Mouse (Mus musculus) adrenal gland (tissue): ENCODE data around the gene Mapk6.
"Not testable (repeated sequence)": the region's sequence is repeated elsewhere in the genome, so short reads cannot be mapped to it uniquely, and the experiment has no call there.

ENCODE experiments used
- intact Hi-C: fragments of 180-260 bp; cut with DNase I; formaldehyde crosslinking; loops from one replicate; pipeline ENCODE4 v1.15.1; 2025

Mapk6 gene

DNA sequence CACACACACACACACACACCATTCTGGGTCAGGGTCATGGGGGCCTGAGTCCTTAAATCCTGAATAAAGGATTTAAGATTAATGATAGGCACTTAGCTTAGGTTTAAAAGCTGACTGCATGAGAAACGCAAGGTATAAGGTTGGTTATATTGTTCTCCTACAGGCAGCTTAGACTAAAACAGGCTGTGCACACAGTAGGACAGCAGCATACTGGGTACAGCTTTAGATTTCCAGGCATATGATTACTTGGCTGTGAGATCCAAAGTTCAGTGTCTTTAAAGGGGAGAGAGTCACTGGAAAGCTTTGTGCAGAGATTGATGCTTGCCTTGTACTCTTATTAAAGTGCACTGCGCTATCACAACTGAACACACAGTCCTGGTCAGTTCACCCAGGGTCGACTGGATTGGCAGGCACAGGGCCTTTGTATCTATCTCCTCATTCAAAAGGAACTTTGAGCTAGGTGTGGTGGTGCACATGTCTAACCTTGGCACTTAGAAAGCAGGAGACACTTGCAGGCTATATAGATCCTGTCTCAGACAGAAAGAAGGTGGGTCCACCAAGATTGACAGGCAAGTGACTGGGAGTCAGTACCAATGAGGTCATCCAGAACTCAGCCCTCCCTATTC, 25.4 kb downstream of the Mapk6 start:
- intact Hi-C loops = no loop called here

- intact Hi-C loops = no loop called here
Observed at GRCm38 (mm10) chr9:75383785-75384184, 26.0 kb downstream of the Mapk6 start.

DNA sequence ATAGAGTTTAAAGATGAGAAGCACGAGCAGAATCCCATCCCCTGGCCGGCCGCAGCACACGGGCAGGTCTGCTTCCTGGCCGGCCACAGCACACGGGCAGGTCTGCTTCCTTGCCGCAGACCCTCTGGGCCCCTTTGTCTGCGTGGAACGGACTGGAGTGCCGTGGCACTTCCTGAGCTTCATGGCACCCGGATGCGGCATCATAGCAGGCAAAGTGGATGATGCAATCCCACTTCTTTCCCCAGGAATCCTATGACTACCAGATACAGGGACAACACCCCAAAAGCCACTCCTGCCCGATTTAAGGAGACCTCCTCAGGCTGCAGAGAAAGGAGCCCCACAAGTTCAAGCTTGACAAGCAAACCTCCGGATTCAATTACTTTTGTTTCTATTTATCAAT, 27.0 kb downstream of the Mapk6 start:
- intact Hi-C loops = no loop called here

DNA sequence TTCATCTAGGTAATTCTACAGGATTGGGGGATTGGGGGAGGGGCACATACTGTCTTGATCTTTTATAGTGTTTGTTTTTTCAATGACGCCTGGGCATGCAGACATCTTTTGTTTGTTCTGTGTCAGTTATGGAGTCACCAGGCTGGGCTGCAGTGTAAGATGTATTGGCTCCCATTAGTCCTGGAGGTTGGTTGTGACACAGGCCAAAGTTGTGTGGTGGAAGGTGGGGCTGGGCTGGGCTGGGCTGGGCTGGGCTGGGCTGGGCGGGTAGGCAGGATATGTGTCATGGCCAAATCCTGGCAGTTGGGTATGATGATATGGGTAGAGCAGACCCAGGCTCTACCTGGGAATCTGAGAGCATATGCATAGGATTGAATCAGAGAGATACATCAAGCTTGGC, 31.0 kb downstream of the Mapk6 start:
- intact Hi-C loops = no loop called here

DNA sequence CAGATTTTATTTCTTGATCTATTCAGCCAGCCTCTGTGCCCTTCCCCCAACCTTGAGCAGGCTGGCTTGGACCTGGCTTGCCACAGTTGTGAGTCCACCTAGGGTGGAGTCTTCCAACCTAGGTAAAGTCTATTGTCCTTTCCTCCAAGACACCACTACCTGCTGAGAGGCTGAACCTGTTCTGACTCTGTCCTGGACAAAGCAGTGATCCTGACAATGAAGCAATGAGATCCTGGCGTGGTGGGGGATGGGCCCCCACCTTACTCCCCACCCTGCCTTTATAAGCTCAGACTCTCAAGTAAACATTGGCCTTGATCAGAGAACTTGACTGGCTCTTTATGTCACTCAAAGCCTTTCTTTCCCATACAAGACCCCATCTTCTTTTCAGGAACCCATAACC, 33.4 kb downstream of the Mapk6 start:
- intact Hi-C loops = no loop called here

DNA sequence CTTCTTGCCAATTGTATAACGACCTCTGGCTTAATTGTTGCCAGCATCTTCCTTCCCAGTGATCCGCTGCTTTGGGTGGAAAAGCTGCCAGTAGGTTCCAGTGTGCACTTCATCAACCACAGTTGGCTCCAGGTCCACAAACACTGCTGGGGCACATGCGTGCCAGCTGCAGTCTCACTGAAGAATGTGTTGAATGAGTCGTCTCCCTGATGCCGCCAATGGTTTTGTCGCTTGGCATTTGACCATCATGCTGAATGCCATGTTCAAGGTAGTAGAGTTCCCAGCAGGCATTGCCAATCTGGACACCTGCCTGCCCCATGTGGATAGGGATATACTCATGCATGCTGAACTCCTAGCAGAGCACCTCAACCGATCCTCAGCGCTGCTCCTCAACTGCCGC, 34.2 kb downstream of the Mapk6 start:
- intact Hi-C loops = no loop called here

DNA sequence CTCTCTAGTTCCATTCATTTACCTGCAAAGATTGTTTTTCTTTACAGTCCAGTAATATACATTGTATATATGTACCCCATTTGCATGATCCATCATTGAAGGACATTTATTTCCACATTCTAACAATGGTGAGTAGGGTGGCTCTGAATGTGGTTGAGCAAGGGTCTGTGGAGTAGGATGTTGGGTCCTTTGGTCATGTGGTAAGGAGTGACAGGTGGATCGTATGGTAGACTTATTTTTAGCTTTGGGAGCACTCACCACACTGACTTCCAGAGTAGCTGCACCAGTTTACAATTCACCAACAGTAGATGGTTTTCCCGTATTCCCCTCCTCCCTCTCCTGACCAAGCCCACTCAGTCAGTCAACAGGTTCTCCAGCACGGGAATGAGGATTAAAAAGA, 41.0 kb downstream of the Mapk6 start:
- intact Hi-C loops = no loop called here

GRCm38 (mm10) chr9:75366191-75366590, 43.6 kb downstream of the Mapk6 start:
- intact Hi-C loops = no loop called here

- intact Hi-C loops = no loop called here
Observed at GRCm38 (mm10) chr9:75365195-75365594, 44.6 kb downstream of the Mapk6 start.

DNA sequence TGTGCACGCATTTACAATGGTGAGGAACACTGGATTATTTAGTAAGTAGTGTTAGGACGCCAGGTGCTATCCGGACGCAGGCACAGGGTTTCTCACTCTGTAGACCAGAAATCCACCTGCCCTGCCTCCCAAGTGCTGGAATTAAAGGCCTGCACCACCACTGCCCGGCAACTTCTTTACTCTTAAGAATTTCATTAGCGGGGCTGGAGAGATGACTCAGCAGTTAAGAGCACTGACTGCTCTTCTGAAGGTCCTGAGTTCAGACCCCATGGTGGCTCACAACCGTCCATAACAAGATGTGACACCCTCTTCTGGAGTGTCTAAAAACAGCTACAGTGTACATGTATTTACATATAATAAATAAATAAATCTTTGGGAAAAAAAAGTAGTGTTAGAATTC, 46.1 kb downstream of the Mapk6 start:
- intact Hi-C loops = not testable (repeated sequence)

DNA sequence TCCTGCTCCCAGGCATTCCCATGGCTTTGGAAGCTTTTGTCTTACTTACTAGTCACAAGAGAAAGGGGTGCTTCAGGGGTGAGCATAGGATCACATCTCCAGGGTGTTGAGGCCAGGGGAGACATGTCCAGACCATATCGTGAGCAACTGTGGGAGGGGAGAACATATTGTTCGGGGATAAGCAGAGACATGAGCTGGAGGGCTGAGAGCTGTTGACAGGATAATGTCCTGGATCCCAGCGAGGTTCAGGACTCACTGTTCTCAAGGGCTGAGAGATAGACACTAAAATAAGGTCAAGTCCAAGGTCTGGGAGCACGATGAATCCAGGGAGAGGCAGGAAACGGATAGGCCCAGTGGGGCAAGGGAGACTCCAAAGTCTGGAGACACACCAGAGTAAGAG, 46.8 kb downstream of the Mapk6 start:
- intact Hi-C loops = no loop called here

DNA sequence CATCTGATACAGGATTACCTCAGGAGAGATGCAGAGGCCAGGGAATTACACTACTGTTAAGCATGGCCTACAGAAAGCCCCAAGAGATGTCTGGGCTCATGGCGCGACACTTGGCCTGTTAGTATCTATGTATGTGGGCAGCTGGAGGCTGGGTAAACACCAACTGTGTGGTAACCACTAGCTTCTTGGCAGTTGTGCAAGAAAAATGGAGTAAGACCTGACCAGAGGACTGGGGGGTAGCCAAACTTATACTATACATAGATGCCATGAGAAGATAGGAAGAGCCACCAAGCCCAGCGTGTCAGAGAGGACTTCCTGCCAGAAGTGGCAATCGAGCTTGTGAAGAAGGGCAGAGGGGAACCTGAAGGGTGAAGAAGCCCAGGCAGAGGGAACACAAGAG, 47.6 kb downstream of the Mapk6 start:
- intact Hi-C loops = no loop called here

GRCm38 (mm10) chr9:75361699-75362098, 48.1 kb downstream of the Mapk6 start:
- intact Hi-C loops = loop anchor here (2.0 kb wide), 1 partner anchor 73 kb away; no protein-coding TSS in a partner anchor

DNA sequence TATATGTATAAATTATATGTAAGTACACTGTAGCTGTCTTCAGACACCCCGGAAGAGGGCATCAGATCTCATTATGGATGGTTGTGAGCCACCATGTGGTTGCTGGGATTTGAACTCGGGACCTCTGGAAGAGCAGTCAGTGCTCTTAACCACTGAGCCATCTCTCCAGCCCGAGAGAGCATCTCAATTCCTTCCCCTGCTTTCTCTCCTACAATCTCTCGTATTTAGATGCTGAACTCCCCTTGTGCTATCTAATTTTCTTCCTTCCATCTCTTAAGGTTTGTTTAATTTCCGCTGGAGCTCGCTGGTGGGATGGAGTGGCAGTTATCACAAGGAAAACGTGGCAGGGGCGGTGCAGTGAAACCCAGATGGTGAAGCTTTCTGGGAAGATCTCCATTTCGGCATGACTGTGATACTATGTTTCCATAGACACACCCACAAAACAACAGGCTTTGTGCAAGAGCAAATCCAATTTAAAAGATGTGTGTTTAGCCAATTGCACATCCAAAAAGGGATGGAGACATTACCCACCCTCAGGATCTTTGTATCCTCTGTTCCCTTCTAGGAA, 52.6 kb downstream of the Mapk6 start:
- intact Hi-C loops = no loop called here

DNA sequence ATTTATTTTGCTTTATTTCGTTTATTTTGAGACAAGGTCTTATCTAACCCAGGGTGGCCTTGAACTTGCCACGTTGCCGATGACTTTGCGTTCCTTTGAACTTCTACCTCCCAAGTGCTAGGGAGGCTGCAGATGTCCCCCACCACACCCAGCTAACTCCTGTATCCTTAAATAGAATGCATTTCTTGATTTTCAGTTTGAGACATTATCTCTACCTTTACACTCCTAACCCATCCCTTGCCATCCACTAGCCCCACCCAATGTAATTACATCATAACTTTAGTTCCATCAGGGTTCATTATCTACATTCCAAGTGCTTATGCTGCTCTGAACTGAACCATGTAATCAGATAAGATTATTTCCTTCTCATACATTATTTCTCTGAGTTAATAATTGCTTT, 54.0 kb downstream of the Mapk6 start:
- intact Hi-C loops = no loop called here

- intact Hi-C loops = no loop called here
Observed at GRCm38 (mm10) chr9:75353094-75353493, 56.7 kb downstream of the Mapk6 start.

- intact Hi-C loops = no loop called here
Observed at GRCm38 (mm10) chr9:75348641-75349040, 61.2 kb downstream of the Mapk6 start.

- intact Hi-C loops = no loop called here
Observed at GRCm38 (mm10) chr9:75348066-75348465, 61.7 kb downstream of the Mapk6 start.

DNA sequence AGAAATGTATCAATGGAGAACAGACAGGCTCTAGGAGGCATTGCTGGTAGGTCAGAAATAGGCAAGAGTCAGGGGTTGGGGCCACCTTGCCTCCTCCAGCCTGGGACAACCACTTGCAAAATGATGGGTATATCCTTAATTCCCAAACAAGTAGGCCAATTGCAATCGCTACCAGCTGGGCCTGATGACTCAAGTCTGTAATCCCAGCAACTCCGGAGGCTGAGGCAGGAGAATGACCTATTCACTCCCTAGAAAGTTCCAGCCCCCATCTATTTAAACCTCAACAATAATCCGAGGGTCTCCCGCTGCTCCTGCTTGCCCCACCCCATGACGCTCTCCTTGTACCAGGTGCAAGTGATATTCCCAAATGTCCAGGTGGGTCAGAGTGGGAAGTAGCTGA, 62.3 kb downstream of the Mapk6 start, which contains the start of gene Bcl2l10:
Bcl2l10 (plus strand) TSS at position 301 of the 400 bp plus-strand sequence.
- intact Hi-C loops = no loop called here

DNA sequence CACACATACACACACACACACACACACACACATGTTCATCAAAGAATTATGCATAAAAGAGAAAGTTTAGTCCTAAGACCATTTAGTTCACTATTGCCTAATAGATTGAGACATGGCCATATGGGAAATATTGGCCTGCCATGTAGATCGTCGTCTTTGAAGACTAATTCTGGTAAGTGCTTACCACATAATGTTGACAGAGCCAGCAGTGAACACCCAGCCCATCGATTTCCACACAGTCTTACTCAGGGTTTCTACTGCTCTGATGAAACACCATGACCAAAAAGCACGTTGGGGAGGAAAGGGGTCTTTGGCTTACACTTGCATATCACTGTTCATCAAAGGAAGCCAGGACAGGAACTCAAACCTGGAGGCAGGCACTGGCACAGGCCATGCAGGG, 67.4 kb downstream of the Mapk6 start:
- intact Hi-C loops = no loop called here

DNA sequence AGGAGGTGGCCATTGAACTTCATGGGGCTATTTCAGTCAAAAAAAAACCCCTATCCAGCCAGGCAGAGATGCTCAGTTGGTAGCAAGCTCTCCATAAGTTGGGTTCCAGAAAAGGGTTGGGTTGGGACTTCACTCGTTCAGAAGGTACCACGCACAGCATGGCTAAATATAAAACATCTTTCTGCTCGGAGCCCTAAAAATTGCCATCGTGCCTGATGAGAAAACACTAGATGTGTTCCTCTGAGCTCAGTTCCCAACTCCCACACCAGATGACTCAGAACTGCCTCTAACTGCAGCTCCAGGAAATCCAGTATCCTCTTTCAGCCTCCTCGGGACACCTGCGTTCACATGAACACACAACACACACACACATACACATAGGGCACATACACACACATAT, 71.8 kb downstream of the Mapk6 start:
- intact Hi-C loops = no loop called here

DNA sequence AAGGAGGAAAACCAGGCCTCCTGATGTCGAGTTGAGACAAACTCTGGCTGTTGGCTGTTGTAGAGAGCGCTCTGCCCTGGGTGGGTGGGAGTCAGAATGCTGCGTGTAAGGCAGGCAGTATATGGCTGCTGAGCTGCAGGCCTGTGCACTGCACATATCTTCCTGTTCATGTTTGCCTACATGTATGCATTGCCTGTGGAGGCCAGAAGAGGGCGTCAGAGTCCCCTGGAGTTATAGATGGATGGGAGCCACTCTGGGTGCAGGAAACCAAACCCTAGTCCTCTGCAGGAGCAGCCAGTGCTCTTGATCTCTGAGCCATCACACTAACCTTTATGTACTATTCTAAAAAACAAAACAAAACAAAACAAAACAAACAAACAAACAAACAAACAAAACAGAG, 75.4 kb downstream of the Mapk6 start:
- intact Hi-C loops = no loop called here

DNA sequence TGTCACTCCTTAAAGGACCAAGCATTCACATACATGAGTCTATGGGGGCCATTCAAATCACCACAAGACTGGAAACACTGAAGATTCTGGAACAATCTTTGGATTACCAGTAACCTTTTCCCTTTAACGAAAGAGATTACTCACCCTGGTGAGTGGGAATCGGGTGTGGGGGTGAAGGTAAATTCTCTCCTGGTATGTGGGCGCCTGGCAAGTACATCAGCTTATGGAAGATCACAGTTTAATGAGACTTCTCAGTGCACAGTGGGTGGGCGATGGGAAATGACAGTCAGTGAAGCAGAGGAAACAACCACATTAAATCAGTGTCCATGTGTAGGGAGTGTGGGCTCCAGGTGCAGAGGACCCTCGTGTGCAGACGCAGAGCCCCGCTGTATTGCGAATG, 79.0 kb downstream of the Mapk6 start:
- intact Hi-C loops = no loop called here

DNA sequence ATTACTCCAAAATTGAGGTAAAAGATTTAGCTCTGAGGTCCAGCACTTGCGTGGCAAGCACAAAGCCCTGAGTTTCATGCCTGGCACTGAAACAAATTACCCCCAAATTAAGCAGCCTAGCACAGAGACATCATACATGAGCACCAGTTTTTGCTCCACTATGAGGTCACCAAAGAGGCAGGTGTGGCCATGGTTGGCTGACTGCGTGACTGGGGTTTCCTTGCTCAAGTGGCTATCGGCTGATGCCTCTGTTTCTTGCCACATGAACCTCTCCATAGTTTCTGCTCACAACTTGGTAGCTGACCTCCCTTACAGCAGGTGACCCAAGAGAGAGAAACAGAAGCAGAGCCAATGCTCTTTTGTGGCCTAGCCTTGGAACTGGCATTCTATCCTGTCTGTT, 81.8 kb downstream of the Mapk6 start:
- intact Hi-C loops = no loop called here
